ENCODE assay signal across 19 mouse cellular contexts in the genomic region with DNA sequence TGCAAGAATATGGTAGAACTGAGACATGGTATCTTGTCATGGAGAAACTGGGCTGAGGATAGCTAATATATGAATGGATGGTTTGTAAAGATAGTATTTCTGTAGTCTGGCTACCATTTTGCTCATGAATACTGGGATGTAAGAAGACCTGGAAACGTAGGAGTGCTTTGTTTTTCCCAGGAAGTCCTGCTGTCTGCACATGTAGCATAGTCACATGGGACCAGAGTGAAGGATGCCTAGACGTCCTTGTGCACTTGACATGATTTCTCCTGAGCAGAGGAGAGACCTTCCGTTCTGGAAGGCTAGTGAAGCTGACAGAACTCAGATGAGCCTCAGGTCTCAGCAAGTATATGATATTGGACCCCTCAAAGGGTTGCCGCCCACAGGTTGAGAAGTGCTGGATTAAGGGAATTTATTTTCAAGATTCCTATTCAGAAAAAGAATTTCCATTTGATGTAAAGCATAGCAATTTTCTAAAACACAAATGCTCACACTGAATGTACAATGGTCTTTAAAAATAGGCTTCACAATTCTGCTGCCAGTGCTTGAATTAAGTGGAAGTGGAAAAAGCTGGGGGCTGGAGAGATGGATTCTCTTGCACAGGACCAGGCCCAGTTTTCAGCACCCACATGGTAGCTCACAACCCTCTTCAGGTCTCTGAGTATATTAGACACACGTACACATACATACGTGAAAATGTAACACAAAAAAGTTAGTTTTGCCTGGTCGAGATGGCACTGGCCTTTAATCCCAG. TPM values are rescaled to one million over a fixed set of nuclear protein-coding genes. Genes with fewer than 3 reads are reported as not detected.
"Had no signal": no experiment of that assay in that cellular context is flagged by ENCODE, and none has a peak within 500 bp of the region (broad histone marks: within the 10 kb centered on the region; RNA-seq: fewer than 3 reads in every experiment).

No protein-coding gene starts in this region.

- H3K4me2 ChIP-seq: lung, embryonic 15.5 days; midbrain, embryonic 12.5 days; midbrain, embryonic 15.5 days; neural tube, embryonic 13.5 days had no signal

- H3K9ac ChIP-seq: liver, embryonic 14.5 days; lung, embryonic 15.5 days; midbrain, embryonic 12.5 days; midbrain, embryonic 15.5 days; neural tube, embryonic 13.5 days had no signal

- DNase-seq: kidney, adult 11 months; kidney, adult 8-10 months; kidney, postnatal 25 days; lung, adult 18-20 months; lung, postnatal 10 days; lung, postnatal 4 days; retina, postnatal 1 day; right cerebral cortex, postnatal 25 days; thymus, adult 18-20 months; thymus, postnatal 36 days had no signal

- H3K4me3 ChIP-seq: lung, embryonic 15.5 days; midbrain, embryonic 12.5 days; midbrain, embryonic 15.5 days; neural tube, embryonic 13.5 days had no signal

- H3K27me3 ChIP-seq: lung, embryonic 15.5 days; midbrain, embryonic 12.5 days; midbrain, embryonic 15.5 days; neural tube, embryonic 13.5 days had no signal

- H3K9me3 ChIP-seq: lung, embryonic 15.5 days; midbrain, embryonic 12.5 days; midbrain, embryonic 15.5 days; neural tube, embryonic 13.5 days had no signal

- H3K27ac ChIP-seq: kidney, postnatal 0 days; liver, embryonic 14.5 days; midbrain, embryonic 12.5 days; midbrain, embryonic 15.5 days; neural tube, embryonic 13.5 days had no signal

RNA-seq across cellular contexts. Expression of gene Rasl11a, which starts 6.7 kb away (rescaled TPM):
- total RNA-seq: liver, adult 2 months; megakaryocyte-erythroid progenitor cell, adult 5-6 weeks; neutrophil, adult 5-6 weeks had no signal
